Mouse (Mus musculus) CH12.LX (cell line): ENCODE data around the gene Trim15.

Experiments
- BHLHE40 ChIP-seq: IDR thresholded peaks from 2 replicates; pipeline ENCODE4 v1.6.1; 2011; ENCODE audit warnings: mild to moderate bottlenecking, low read depth, low read length, improper control_type of control experiment
- CTCF ChIP-seq, 2 experiments: IDR thresholded peaks in 1 of 2; conservative IDR thresholded peaks in 1 of 2; 2 replicates each; pipeline ENCODE4 v1.5.1; 2011 to 2012; ENCODE audit warnings: low read depth in 2 of 2, low read length in 2 of 2, improper control_type of control experiment in 1 of 2, inconsistent platforms in 1 of 2, mild to moderate bottlenecking in 1 of 2, moderate library complexity in 1 of 2
- ELF1 ChIP-seq: IDR thresholded peaks from 2 replicates; pipeline ENCODE4 v1.6.1; 2014; ENCODE audit warnings: low read depth, mild to moderate bottlenecking, inconsistent platforms, low read length, improper control_type of control experiment
- ETS1 ChIP-seq: conservative IDR thresholded peaks from 2 replicates; pipeline ENCODE4 v1.6.1; 2012; ENCODE audit warnings: low read depth, mild to moderate bottlenecking, inconsistent platforms, low read length, improper control_type of control experiment, moderate library complexity
- JUND ChIP-seq: conservative IDR thresholded peaks from 2 replicates; pipeline ENCODE4 v1.6.1; 2011; ENCODE audit warnings: low read depth, low read length, improper control_type of control experiment
- KAT2A ChIP-seq: IDR thresholded peaks from 2 replicates; pipeline ENCODE4 v1.6.1; 2012; ENCODE audit warnings: low read length, improper control_type of control experiment, inconsistent platforms; ENCODE audit not compliant: insufficient replicate concordance
- MAX ChIP-seq: IDR thresholded peaks from 2 replicates; pipeline ENCODE4 v1.6.1; 2011; ENCODE audit warnings: low read length, improper control_type of control experiment
- POLR2A ChIP-seq: IDR thresholded peaks from 2 replicates; pipeline ENCODE4 v1.6.1; 2011; ENCODE audit warnings: low read depth, mild to moderate bottlenecking, improper control_type of control experiment, low read length
- SIN3A ChIP-seq: IDR thresholded peaks from 2 replicates; pipeline ENCODE4 v1.6.1; 2012; ENCODE audit warnings: low read length, improper control_type of control experiment, inconsistent platforms
- TCF12 ChIP-seq: IDR thresholded peaks from 2 replicates; pipeline ENCODE4 v1.6.1; 2014; ENCODE audit warnings: low read depth, mild to moderate bottlenecking, inconsistent platforms, low read length, improper control_type of control experiment
- UBTF ChIP-seq: IDR thresholded peaks from 2 replicates; pipeline ENCODE4 v1.6.1; 2012; ENCODE audit warnings: low read depth, mild to moderate bottlenecking, inconsistent platforms, low read length, improper control_type of control experiment, moderate library complexity
- USF1 ChIP-seq: IDR thresholded peaks from 2 replicates; pipeline ENCODE4 v1.6.1; 2014; ENCODE audit warnings: low read depth, mild to moderate bottlenecking, inconsistent platforms, low read length, improper control_type of control experiment

DNA sequence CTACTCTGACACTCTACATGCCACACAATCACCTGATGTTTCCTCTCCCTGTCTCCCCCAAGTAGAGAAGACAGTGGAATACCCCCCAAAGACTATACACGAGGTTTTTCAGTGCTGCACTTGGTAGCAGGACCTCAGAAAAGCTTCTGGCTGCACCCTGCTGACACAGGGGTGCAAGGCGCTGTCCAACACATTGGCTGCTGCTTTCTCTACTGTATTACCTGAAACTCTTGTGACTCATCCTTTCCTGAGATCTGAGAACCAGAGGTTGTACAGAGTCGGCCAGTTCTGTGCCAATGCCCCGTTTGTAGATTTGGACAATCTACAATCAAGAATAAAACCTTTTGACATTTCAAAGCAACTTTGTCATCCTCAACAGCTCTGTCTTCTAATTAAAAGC is 42.8 kb upstream of the Trim15 start:
- TF ChIP-seq SIN3A = peak; percentile 44; the same call in 1 of the 2 replicates
- no peak for TF ChIP-seq CTCF (conservative IDR thresholded peaks at IDR 0.05 in 1 of 2, IDR thresholded peaks at IDR 0.05 in 1 of 2; ENCODE audit: low read depth in 2 of 2, low read length in 2 of 2)
- no peak for TF ChIP-seq ELF1
- TF ChIP-seq USF1 = no peak
- peak; percentile 51 for TF ChIP-seq JUND
- no peak for TF ChIP-seq ETS1
- no peak for TF ChIP-seq MAX
- no peak for TF ChIP-seq POLR2A
- no peak for TF ChIP-seq TCF12
- TF ChIP-seq BHLHE40 = no peak
- no peak for TF ChIP-seq UBTF
- no peak for TF ChIP-seq KAT2A
